Mouse (Mus musculus) midbrain, embryonic 16.5 days (tissue): ENCODE data around the gene G6pc3. TPM values are rescaled to one million over a fixed set of nuclear protein-coding genes. Genes with fewer than 3 reads are reported as not detected.

ENCODE experiments used
- ATAC-seq: fragments of 200-750 bp; cut with Nextera tagmentation; 2 replicates; pipeline ENCODE4 v1.8.0; 2017; ENCODE audit warnings: moderate TSS enrichment
- H3K27ac ChIP-seq: fragments of 300-500 bp; sonication (generic); 2 replicates; pipeline ENCODE4 v1.5.1; 2014; ENCODE audit warnings: mild to moderate bottlenecking, low read length, mixed read lengths
- H3K27me3 ChIP-seq: fragments of 300-500 bp; sonication (generic); 2 replicates; pipeline ENCODE4 v1.6.1; 2014; ENCODE audit warnings: low read depth, low read length, mixed read lengths; ENCODE audit not compliant: control insufficient read depth, insufficient read depth
- H3K36me3 ChIP-seq: fragments of 300-500 bp; sonication (generic); 2 replicates; pipeline ENCODE4 v1.6.1; 2014; ENCODE audit warnings: mild to moderate bottlenecking, low read length, moderate library complexity, mixed read lengths; ENCODE audit not compliant: control insufficient read depth, insufficient read depth
- H3K4me1 ChIP-seq: fragments of 300-500 bp; sonication (generic); 2 replicates; pipeline ENCODE4 v1.6.1; 2014; ENCODE audit warnings: mild to moderate bottlenecking, low read length, mixed read lengths; ENCODE audit not compliant: control insufficient read depth, insufficient read depth
- H3K4me2 ChIP-seq: fragments of 300-500 bp; sonication (generic); 2 replicates; pipeline ENCODE4 v1.6.1; 2014; ENCODE audit warnings: mild to moderate bottlenecking, low read length, mixed read lengths
- H3K4me3 ChIP-seq: fragments of 300-500 bp; sonication (generic); 2 replicates; pipeline ENCODE4 v1.5.1; 2014; ENCODE audit warnings: low read depth, mild to moderate bottlenecking, low read length, moderate library complexity, mixed read lengths
- H3K9ac ChIP-seq: fragments of 300-500 bp; sonication (generic); 2 replicates; pipeline ENCODE4 v1.6.1; 2014; ENCODE audit warnings: low read depth, low read length, mixed read lengths
- H3K9me3 ChIP-seq: fragments of 300-500 bp; sonication (generic); replicated peaks from 2 replicates; pipeline ENCODE4 v1.6.1; 2014; ENCODE audit warnings: mild to moderate bottlenecking, low read length, mixed read lengths; ENCODE audit not compliant: control insufficient read depth, poor library complexity, severe bottlenecking
- WGBS: fragments of 180-500 bp; shearing (Covaris S2); extraction: QIAGEN DNeasy Blood & Tissue Kit; methylation state at CpG from one replicate; pipeline ENCODE4 v1.1.7; 2014; 5-methylcytosine and 5-hydroxymethylcytosine counted together
- polyA plus RNA-seq: library from polyadenylated mRNA; unstranded; fragments of >200 nt; fragmentation: Nextera tagmentation; extraction: Ambion mirVana; gene quantifications from 2 replicates; pipeline ENCODE4 v1.2.1, GENCODE M21; 2015

The G6pc3 gene
- 39.0 and 42.9 TPM in 2 replicates for polyA plus RNA-seq

DNA sequence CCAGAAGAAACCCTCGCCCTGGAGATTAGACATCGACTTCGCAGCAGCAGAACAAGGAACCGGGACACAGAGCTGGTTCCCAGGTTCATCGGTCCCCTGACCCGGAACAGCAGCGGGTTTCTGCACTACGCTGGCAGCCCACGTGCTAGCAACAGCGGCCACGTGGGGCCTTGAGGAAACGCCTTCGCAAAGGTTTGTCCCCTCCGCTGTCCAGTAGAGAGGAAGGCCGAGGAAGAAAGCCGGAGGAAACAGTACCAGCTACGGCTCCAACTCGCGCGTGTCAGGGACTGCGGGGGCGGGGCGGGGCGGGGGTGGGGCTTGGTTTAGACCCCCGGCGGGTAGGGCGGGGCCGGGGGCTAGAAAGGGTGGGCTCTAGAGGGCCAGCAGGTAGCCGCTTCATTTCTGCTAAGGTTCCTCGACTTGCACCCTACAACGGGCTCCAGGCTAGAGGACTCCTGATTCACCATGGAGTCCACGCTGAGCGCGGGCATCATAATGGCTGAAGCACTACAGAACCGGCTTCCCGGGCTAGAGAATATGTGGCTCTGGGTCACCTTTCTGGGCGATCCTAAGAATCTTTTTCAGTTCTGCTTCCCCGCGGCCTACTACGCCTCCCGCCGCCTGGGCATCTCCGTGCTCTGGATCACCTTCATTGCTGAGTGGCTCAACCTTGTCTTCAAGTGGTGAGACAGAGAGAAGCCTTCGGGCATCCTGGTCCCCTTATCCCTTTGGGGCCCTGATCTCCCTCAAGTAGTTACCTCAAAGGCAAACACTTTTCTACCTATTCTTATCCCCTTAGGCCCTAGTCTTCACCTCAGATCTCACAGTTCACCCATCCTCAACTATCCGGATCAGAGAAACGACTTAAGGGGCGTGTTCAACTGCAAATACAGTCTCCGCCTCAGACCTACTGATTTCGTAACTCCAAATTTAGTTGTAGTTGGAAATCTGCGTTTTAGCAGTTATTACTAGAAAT is at the start of gene G6pc3:
G6pc3 (plus strand) TSS at position 160 of the 976 bp plus-strand sequence.
- no peaks in the 10 kb centered on the region for H3K27me3 ChIP-seq
- ATAC-seq: peak; percentile 84
- H3K4me3 ChIP-seq: peak within 1 kb of the TSS; percentile 60
- H3K9me3 ChIP-seq: no peaks in the 10 kb centered on the region
- 2% methylated on average over 41 of the region's 50 CpGs for WGBS
- peak within 1 kb of the TSS; percentile 71 for H3K9ac ChIP-seq
- H3K36me3 ChIP-seq: peaks cover 9% of the 10 kb centered on the region
- peak within 1 kb of the TSS; percentile 50 for H3K4me2 ChIP-seq
- peaks cover 23% of the 10 kb centered on the region for H3K4me1 ChIP-seq
- H3K27ac ChIP-seq: peak within 1 kb of the TSS; percentile 78

DNA sequence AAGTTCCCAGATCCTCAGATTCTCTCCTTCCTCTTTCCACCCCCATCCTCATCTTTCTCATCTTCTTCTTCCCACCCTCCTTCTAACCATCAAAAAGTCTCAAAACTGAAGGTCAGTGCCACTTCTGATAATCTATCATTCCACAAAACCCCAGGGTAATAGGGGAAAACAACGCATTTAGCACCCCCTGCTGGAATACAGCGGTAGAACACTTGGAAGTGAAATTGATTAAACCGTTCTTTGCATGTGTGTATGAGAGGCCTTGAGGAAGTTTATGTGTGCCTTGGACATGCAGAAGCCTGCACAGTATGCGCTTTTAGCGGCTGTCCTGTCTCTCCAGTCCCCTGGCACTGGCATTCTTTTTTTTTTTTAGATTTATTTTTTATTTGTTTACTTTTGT is 48.9 kb upstream of the G6pc3 start:
- WGBS: 5% methylated on average over 5 of the region's 5 CpGs
- peaks cover 21% of the 10 kb centered on the region for H3K27me3 ChIP-seq
- H3K9ac ChIP-seq: no peak overlapping the region
- no peaks in the 10 kb centered on the region for H3K9me3 ChIP-seq
- H3K4me1 ChIP-seq: peaks cover 1% of the 10 kb centered on the region
- no peak for ATAC-seq
- no peak overlapping the region for H3K4me2 ChIP-seq
- no peak overlapping the region for H3K27ac ChIP-seq
- H3K4me3 ChIP-seq: no peak overlapping the region
- H3K36me3 ChIP-seq: no peaks in the 10 kb centered on the region

DNA sequence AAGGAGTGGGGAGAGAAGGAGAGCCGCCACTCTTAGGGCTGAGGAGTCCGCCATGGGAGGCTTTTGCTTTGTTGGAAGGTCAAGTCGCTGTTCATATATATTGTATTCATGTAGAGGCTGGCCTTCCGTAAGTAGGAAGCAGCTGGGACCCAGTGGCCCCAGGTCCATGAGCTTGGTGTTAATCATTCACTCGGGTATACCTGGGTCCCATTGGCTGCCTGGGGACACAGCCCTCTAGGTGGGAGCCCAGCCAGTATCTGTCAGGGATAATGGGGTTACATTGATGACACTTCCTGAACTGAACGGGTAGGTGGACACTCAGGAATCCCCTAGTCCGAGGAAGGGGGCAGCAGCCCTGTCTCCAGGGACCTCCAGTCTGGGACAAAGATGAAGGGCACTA is 47.1 kb upstream of the G6pc3 start:
- ATAC-seq: no peak
- Histone ChIP-seq H3K27me3 (peaks cover 39% of the 10 kb centered on the region), H3K4me3 (no peak overlapping the region), H3K27ac (no peak overlapping the region), H3K36me3 (no peaks in the 10 kb centered on the region), H3K9ac (no peak overlapping the region), H3K4me1 (peaks cover 3% of the 10 kb centered on the region), H3K4me2 (no peak overlapping the region), H3K9me3 (no peaks in the 10 kb centered on the region)
- WGBS: 65% methylated on average over 7 of the region's 7 CpGs

DNA sequence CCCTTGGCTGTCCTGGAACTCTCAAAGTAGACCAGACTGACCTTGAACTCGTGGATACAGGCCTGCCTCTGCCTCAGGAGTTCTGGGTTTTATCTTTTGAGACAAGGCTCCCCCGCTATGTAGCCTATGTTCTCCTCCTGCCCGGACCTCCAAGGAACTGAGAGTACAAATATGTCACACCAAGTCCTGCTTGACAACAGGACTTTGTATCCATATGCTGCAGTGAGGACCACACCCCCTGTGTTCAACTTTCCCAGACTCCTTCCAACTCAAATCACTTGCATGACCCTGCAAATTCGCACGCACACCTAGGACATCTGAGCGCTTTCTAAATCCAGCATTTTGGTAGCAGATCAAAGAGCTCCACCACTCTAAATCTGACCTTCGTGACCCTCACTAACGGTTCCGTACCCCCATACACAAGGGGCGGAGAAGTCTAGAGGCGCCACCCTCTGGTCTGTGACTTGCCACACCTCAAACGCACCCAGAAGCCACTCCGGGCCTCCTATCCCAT is 44.4 kb upstream of the G6pc3 start:
- H3K4me1 ChIP-seq: peaks cover 3% of the 10 kb centered on the region
- H3K4me3 ChIP-seq: no peak overlapping the region
- no peak overlapping the region for H3K27ac ChIP-seq
- H3K9ac ChIP-seq: no peak overlapping the region
- H3K36me3 ChIP-seq: no peaks in the 10 kb centered on the region
- peak overlapping the region; percentile 15; the same call in 1 of the 2 replicates for H3K4me2 ChIP-seq
- WGBS: 24% methylated on average over 13 of the region's 13 CpGs
- ATAC-seq: no peak
- peaks cover 61% of the 10 kb centered on the region for H3K27me3 ChIP-seq
- H3K9me3 ChIP-seq: no peaks in the 10 kb centered on the region

DNA sequence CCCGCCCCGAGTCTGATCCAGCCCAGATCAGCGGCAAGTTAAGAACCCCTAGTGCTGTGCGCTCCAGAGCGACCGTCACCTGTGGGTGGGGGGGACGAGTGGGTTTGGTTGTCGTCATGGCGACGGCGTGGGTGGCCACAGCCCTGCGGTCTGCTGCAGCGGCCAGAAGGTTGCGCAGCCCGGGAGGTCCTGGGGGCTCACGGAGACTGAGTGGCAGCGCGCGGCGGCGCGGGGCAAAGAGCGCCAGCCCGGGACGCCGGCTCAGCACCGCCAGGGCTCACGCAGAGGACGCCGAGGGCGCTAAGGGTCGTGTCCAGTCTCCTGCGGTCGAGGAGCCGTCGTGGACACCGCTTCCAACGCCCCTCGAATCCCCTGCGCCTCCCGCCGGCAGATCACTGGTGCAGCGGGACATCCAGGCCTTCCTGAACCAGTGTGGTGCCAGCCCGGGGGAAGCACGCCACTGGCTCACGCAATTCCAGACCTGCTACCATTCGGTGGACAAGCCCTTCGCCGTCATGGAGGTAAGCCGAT is 43.9 kb upstream of the G6pc3 start, which contains the start of gene Nags:
Nags (plus strand) TSS at position 43 of the 531 bp plus-strand sequence.
- H3K9ac ChIP-seq: no peak within 1 kb of the TSS
- peak within 1 kb of the TSS; percentile 15; the same call in 1 of the 2 replicates for H3K4me2 ChIP-seq
- under 1% methylated on average over 40 of the region's 50 CpGs for WGBS
- no peak for ATAC-seq
- 0 out of 2 replicates have a peak within 1 kb of the TSS, but pooled peaks have one; percentile 3 for H3K4me3 ChIP-seq
- H3K36me3 ChIP-seq: no peaks in the 10 kb centered on the region
- H3K27ac ChIP-seq: no peak within 1 kb of the TSS
- H3K27me3 ChIP-seq: peaks cover 61% of the 10 kb centered on the region
- peaks cover 3% of the 10 kb centered on the region for H3K4me1 ChIP-seq
- H3K9me3 ChIP-seq: no peaks in the 10 kb centered on the region

DNA sequence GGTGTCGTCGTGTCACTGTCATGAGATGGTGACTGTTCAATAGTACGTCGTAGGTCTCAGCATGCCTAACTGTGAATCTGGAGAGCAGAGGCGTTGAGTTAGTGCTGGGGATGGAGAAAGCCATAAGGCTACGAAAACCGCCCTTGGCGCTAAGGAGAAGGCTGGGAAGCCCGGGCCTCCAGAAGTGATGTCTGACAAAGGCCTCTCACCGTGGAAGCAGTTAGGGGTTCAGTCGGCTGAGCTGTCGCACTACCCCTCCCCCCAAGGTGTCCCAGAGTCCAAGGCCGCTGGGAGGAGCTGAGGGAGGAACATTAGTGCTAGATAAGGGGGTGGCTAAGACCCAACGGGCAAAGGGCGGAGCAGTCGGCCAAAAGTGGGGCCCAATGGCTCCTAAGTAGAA is 43.4 kb upstream of the G6pc3 start:
- H3K9me3 ChIP-seq: no peaks in the 10 kb centered on the region
- H3K9ac ChIP-seq: no peak overlapping the region
- H3K36me3 ChIP-seq: no peaks in the 10 kb centered on the region
- peaks cover 61% of the 10 kb centered on the region for H3K27me3 ChIP-seq
- H3K4me2 ChIP-seq: no peak overlapping the region
- WGBS: 4% methylated on average over 16 of the region's 16 CpGs
- H3K4me1 ChIP-seq: peaks cover 3% of the 10 kb centered on the region
- no peak overlapping the region for H3K4me3 ChIP-seq
- no peak for ATAC-seq
- no peak overlapping the region for H3K27ac ChIP-seq

DNA sequence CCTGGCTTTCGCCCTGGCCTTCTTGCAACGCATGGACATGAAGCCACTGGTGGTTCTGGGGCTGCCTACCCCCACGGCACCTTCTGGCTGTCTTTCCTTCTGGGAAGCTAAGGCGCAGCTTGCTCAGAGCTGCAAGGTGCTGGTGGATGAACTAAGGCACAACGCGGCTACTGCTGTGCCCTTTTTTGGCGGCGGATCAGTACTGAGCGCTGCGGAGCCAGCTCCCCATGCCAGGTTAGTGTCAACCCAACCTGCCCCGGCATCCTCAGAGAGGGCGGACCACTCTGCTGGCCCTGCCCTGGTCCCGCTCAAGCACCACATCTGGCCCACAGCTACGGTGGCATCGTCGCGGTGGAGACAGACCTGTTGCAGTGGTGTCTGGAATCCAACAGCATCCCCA is 42.9 kb upstream of the G6pc3 start:
- peaks cover 3% of the 10 kb centered on the region for H3K4me1 ChIP-seq
- no peaks in the 10 kb centered on the region for H3K36me3 ChIP-seq
- H3K4me2 ChIP-seq: no peak overlapping the region
- 13% methylated on average over 17 of the region's 17 CpGs for WGBS
- no peak for ATAC-seq
- H3K4me3 ChIP-seq: no peak overlapping the region
- no peak overlapping the region for H3K27ac ChIP-seq
- peaks cover 61% of the 10 kb centered on the region for H3K27me3 ChIP-seq
- no peaks in the 10 kb centered on the region for H3K9me3 ChIP-seq
- H3K9ac ChIP-seq: no peak overlapping the region

DNA sequence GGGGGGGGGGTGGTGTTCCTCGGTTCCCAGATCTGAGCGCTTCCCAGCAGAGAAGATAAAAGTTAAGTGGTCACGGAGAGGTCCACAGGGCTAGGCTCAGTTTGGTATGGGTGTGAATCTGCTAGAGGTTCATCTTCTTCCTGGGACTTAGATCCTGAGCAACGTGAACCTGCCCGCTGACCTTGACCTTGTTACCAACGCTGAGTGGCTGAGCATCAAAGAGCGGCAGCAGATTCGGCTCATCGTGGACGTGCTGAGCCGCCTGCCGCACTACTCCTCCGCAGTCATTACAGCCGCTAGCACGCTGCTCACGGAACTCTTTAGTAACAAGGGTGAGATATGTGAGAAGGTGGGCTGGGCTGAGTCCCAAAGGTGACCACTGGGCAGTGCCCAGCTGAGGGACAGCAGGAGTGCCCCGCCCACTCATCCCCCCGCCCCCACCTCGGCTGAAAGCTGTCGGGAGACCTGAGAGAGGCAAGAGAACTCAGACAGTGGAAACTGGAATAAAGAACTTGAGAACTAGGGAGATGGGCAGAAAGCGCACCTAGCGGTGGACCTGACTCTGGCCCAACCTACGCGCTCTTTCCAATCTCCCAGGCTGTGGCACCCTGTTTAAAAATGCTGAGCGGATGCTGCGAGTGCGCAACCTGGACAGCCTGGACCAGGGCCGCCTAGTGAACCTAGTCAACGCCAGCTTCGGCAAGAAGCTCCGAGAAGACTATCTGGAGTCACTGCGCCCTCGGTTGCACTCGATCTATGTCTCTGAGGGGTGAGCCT is 42.0 kb upstream of the G6pc3 start:
- Histone ChIP-seq H3K36me3 (0 out of 2 replicates have a peak, but pooled peaks cover under 1% of the 10 kb centered on the region), H3K9ac (no peak overlapping the region), H3K4me2 (no peak overlapping the region), H3K4me1 (peaks cover 3% of the 10 kb centered on the region), H3K27me3 (peaks cover 61% of the 10 kb centered on the region), H3K9me3 (no peaks in the 10 kb centered on the region), H3K27ac (no peak overlapping the region), H3K4me3 (no peak overlapping the region)
- WGBS: 15% methylated on average over 34 of the region's 34 CpGs
- no peak for ATAC-seq
